Mouse (Mus musculus) G1E (cell line): Measurements from ENCODE around the gene Mrgprb8. TPM values are rescaled to one million over a fixed set of nuclear protein-coding genes. Genes with fewer than 3 reads are reported as not detected.
"Not testable (repeated sequence)": the region's sequence is repeated elsewhere in the genome, so short reads cannot be mapped to it uniquely, and the experiment has no call there.

ENCODE experiments used
- ATAC-seq: 2 replicates; pipeline ENCODE4 v1.8.0; 2016; ENCODE audit warnings: mild to moderate bottlenecking; ENCODE audit not compliant: insufficient number of reproducible peaks, poor library complexity, low FRiP score, severe bottlenecking; ENCODE audit errors: extremely low read depth
- DNase-seq: peaks from one replicate; pipeline ENCODE4 v3.0.0; 2012; ENCODE audit warnings: low spot score
- H3K27me3 ChIP-seq: 2 replicates; pipeline ENCODE4 v1.6.1; 2012; ENCODE audit warnings: mild to moderate bottlenecking, low read length, inconsistent platforms; ENCODE audit not compliant: insufficient read depth
- H3K36me3 ChIP-seq: replicated peaks from 2 replicates; pipeline ENCODE3; 2012; ENCODE audit warnings: mild to moderate bottlenecking, inconsistent platforms
- H3K4me1 ChIP-seq: 2 replicates; pipeline ENCODE4 v1.6.1; 2012; ENCODE audit warnings: low read depth, low read length, inconsistent platforms, mixed read lengths; ENCODE audit not compliant: insufficient read depth
- H3K4me3 ChIP-seq: 2 replicates; pipeline ENCODE4 v1.5.1; 2012; ENCODE audit warnings: low read depth, mild to moderate bottlenecking, inconsistent platforms, low read length, moderate library complexity, mixed read lengths
- H3K9me3 ChIP-seq: replicated peaks from 2 replicates; pipeline ENCODE4 v1.6.1; 2012; ENCODE audit warnings: inconsistent platforms
- CTCF ChIP-seq: IDR thresholded peaks from 2 replicates; pipeline ENCODE4 v1.5.1; 2012; ENCODE audit warnings: low read depth, low read length, inconsistent platforms, mixed read lengths
- GATA1 ChIP-seq: IDR thresholded peaks from 2 replicates; pipeline ENCODE4 v1.6.1; 2012; ENCODE audit warnings: borderline replicate concordance, low read length, inconsistent platforms, mixed read lengths
- GATA2 ChIP-seq: IDR thresholded peaks from 2 replicates; pipeline ENCODE4 v1.6.1; 2012; ENCODE audit warnings: low read depth, low read length, inconsistent platforms, borderline replicate concordance
- POLR2AphosphoS5 ChIP-seq: IDR thresholded peaks from 2 replicates; pipeline ENCODE4 v1.6.1; 2012; ENCODE audit warnings: low read depth, low read length, inconsistent platforms; ENCODE audit not compliant: insufficient replicate concordance
- TAL1 ChIP-seq: conservative IDR thresholded peaks from 2 replicates; pipeline ENCODE4 v1.6.1; 2012; ENCODE audit warnings: low read depth, low read length, inconsistent platforms, mixed read lengths
- polyA plus RNA-seq: library from polyadenylated mRNA; stranded (reverse); fragments of >175 nt; gene quantifications from 2 replicates; pipeline ENCODE4 v1.2.3, GENCODE M21; 2012
- total RNA-seq, 2 experiments: library from RNA; stranded (forward) in 1 of 2; stranded (reverse) in 1 of 2; fragments of 200-1000 nt in 1 of 2; fragments of >200 nt in 1 of 2; fragmentation: Nextera tagmentation in 1 of 2; gene quantifications; 2 replicates each; pipeline ENCODE4 v1.2.3; 2014 to 2017

Gene Mrgprb8
- total RNA-seq (2014; fragmentation: Nextera tagmentation) (not detected in 2 replicates), total RNA-seq (2017) (0.12 TPM in 1 of 2 replicates, not detected in the other), polyA plus RNA-seq (not detected in 2 replicates)

DNA sequence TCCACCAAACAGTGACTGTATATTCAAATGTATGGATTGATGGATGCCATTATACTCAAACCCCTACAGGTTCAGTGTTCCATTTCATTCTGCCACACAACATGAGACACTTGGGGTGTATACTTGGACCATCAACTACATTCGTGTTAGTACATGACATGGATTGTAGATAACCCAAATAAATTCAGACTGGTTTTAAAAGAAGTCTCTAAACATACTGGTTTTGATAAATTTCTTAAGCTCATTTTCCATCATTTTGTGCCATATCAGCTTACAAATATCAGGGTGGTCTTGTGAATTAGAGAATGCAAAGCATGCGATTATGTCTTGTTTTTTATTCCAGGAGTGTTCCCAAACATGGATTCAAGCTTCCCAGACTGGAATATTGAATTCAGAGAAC lies at the start of gene Mrgprb8:
TSS of gene Mrgprb8 (plus strand) at position 301 of the 400 bp plus-strand sequence.
- ATAC-seq (no peak), DNase-seq (no peak)
- Histone ChIP-seq H3K27me3 (no peaks in the 10 kb centered on the region), H3K36me3 (no peaks in the 10 kb centered on the region), H3K4me3 (no peak within 1 kb of the TSS), H3K9me3 (peaks cover 13% of the 10 kb centered on the region), H3K4me1 (no peaks in the 10 kb centered on the region)
- no peak for TF ChIP-seq CTCF
- TF ChIP-seq POLR2AphosphoS5 = no peak
- TF ChIP-seq GATA2 = no peak
- TF ChIP-seq GATA1 = no peak
- no peak for TF ChIP-seq TAL1

GRCm38 (mm10) chr7:48435936-48436335 lies 47.6 kb downstream of the Mrgprb8 start:
- not testable (repeated sequence) for H3K9me3 ChIP-seq, H3K36me3 ChIP-seq, DNase-seq, ATAC-seq, H3K4me1 ChIP-seq, H3K4me3 ChIP-seq, H3K27me3 ChIP-seq

- peaks cover 3% of the 10 kb centered on the region for H3K9me3 ChIP-seq
- ATAC-seq (no peak), DNase-seq (no peak)
Observed at GRCm38 (mm10) chr7:48436581-48436980, 48.3 kb downstream of the Mrgprb8 start.

More at GRCm38 (mm10) chr7:48436581-48436980, 48.3 kb downstream of the Mrgprb8 start:
- TF ChIP-seq TAL1 = no peak
- no peak for TF ChIP-seq POLR2AphosphoS5
- no peak for TF ChIP-seq GATA1
- no peak for TF ChIP-seq CTCF
- no peak for TF ChIP-seq GATA2
- Histone ChIP-seq H3K27me3 (no peaks in the 10 kb centered on the region), H3K36me3 (no peaks in the 10 kb centered on the region), H3K4me1 (no peaks in the 10 kb centered on the region), H3K4me3 (no peak overlapping the region)

Other genes with a start within 250 kb of the Mrgprb8 start
- gene Mrgprb5, start 219.5 kb upstream of the Mrgprb8 start, total RNA-seq (2014; fragmentation: Nextera tagmentation) = not detected in 2 replicates
- not detected in 2 replicates for gene Mrgprb5, start 219.5 kb upstream of the Mrgprb8 start, total RNA-seq (2017)
- not detected in 2 replicates for gene Mrgprb5, start 219.5 kb upstream of the Mrgprb8 start, polyA plus RNA-seq
- not detected in 2 replicates for gene Mrgprb4, start 189.2 kb upstream of the Mrgprb8 start, total RNA-seq (2014; fragmentation: Nextera tagmentation)
- gene Mrgprb4, start 189.2 kb upstream of the Mrgprb8 start, total RNA-seq (2017) = 0.16 and 0.29 TPM in 2 replicates
- gene Mrgprb4, start 189.2 kb upstream of the Mrgprb8 start, polyA plus RNA-seq = not detected in 2 replicates
- gene Mrgprb1, start 67.8 kb downstream of the Mrgprb8 start, total RNA-seq (2014; fragmentation: Nextera tagmentation) = not detected in 2 replicates
- gene Mrgprb1, start 67.8 kb downstream of the Mrgprb8 start, total RNA-seq (2017) = 0.11 and 0.23 TPM in 2 replicates
- not detected in 2 replicates for gene Mrgprb1, start 67.8 kb downstream of the Mrgprb8 start, polyA plus RNA-seq
- not detected in 2 replicates for gene Mrgprx2, start 110.8 kb downstream of the Mrgprb8 start, total RNA-seq (2014; fragmentation: Nextera tagmentation)
- 0.06 and 0.16 TPM in 2 replicates for gene Mrgprx2, start 110.8 kb downstream of the Mrgprb8 start, total RNA-seq (2017)
- gene Mrgprx2, start 110.8 kb downstream of the Mrgprb8 start, polyA plus RNA-seq = not detected in 2 replicates
- gene Mrgprb2, start 169.6 kb downstream of the Mrgprb8 start, total RNA-seq (2014; fragmentation: Nextera tagmentation) = not detected in 2 replicates
- gene Mrgprb2, start 169.6 kb downstream of the Mrgprb8 start, total RNA-seq (2017) = 0.06 and 0.33 TPM in 2 replicates
- not detected in 2 replicates for gene Mrgprb2, start 169.6 kb downstream of the Mrgprb8 start, polyA plus RNA-seq